Mouse (Mus musculus): ENCODE measurements around the gene Dyx1c1. TPM values are rescaled to one million over a fixed set of nuclear protein-coding genes. Genes with fewer than 3 reads are reported as not detected.

The Dyx1c1 gene
- polyA plus RNA-seq, 1 experiment from 2014 or later = 2.3 TPM

- no peak for DNase-seq (ENCODE audit: low spot score)
- Histone ChIP-seq H3K36me3 (ENCODE audit: control insufficient read depth, insufficient read depth, low read length) (no peaks in the 10 kb centered on the region), H3K4me1 (ENCODE audit: control insufficient read depth, insufficient read depth, low read length) (no peaks in the 10 kb centered on the region), H3K27ac (ENCODE audit: low read depth, low read length) (no peak overlapping the region), H3K27me3 (replicated peaks; ENCODE audit: control insufficient read depth, insufficient read depth, low read length) (no peaks in the 10 kb centered on the region), H3K9ac (ENCODE audit: low read length) (no peak overlapping the region), H3K4me3 (ENCODE audit: low read depth, low read length) (no peak overlapping the region), H3K4me2 (ENCODE audit: low read length) (no peak overlapping the region), H3K9me3 (replicated peaks; ENCODE audit: control insufficient read depth, low read length) (no peaks in the 10 kb centered on the region)
- ATAC-seq = no peak
- 88% methylated on average over 4 of the region's 4 CpGs for WGBS
These were observed 23.3 kb upstream of the Dyx1c1 start for GRCm38 (mm10) chr9:72935309-72935708.

- no peaks in the 10 kb centered on the region for H3K4me1 ChIP-seq (ENCODE audit: control insufficient read depth, insufficient read depth, low read length)
- H3K4me2 ChIP-seq (ENCODE audit: low read length) = no peak overlapping the region
- H3K4me3 ChIP-seq (ENCODE audit: low read depth, low read length) = no peak overlapping the region
- no peak overlapping the region for H3K9ac ChIP-seq (ENCODE audit: low read length)
- no peaks in the 10 kb centered on the region for H3K27me3 ChIP-seq (replicated peaks; ENCODE audit: control insufficient read depth, insufficient read depth, low read length)
- WGBS = 74% methylated on average over 2 of the region's 2 CpGs
- no peak overlapping the region for H3K27ac ChIP-seq (ENCODE audit: low read depth, low read length)
- DNase-seq (ENCODE audit: low spot score) = no peak
- H3K9me3 ChIP-seq (replicated peaks; ENCODE audit: control insufficient read depth, low read length) = no peaks in the 10 kb centered on the region
- no peak for ATAC-seq
- H3K36me3 ChIP-seq (ENCODE audit: control insufficient read depth, insufficient read depth, low read length) = no peaks in the 10 kb centered on the region
These were observed 22.3 kb upstream of the Dyx1c1 start for GRCm38 (mm10) chr9:72936301-72936700.

GRCm38 (mm10) chr9:72943424-72943823 is 15.2 kb upstream of the Dyx1c1 start:
- Histone ChIP-seq H3K4me1 (ENCODE audit: control insufficient read depth, insufficient read depth, low read length) (no peaks in the 10 kb centered on the region), H3K9me3 (replicated peaks; ENCODE audit: control insufficient read depth, low read length) (peaks cover 5% of the 10 kb centered on the region; the same call in 1 of the 2 replicates), H3K27ac (ENCODE audit: low read depth, low read length) (no peak overlapping the region), H3K36me3 (ENCODE audit: control insufficient read depth, insufficient read depth, low read length) (peaks cover 24% of the 10 kb centered on the region), H3K27me3 (replicated peaks; ENCODE audit: control insufficient read depth, insufficient read depth, low read length) (no peaks in the 10 kb centered on the region), H3K4me3 (ENCODE audit: low read depth, low read length) (no peak overlapping the region), H3K4me2 (ENCODE audit: low read length) (no peak overlapping the region), H3K9ac (ENCODE audit: low read length) (no peak overlapping the region)
- 60% methylated on average over 3 of the region's 3 CpGs for WGBS
- no peak for DNase-seq (ENCODE audit: low spot score)
- ATAC-seq = no peak

GRCm38 (mm10) chr9:72944286-72944685 is 14.3 kb upstream of the Dyx1c1 start:
- WGBS = 92% methylated on average over 13 of the region's 13 CpGs
- ATAC-seq (no peak), DNase-seq (ENCODE audit: low spot score) (no peak)
- H3K36me3 ChIP-seq (ENCODE audit: control insufficient read depth, insufficient read depth, low read length) = peaks cover 24% of the 10 kb centered on the region
- H3K9me3 ChIP-seq (replicated peaks; ENCODE audit: control insufficient read depth, low read length) = peaks cover 5% of the 10 kb centered on the region; the same call in 1 of the 2 replicates
- H3K27ac ChIP-seq (ENCODE audit: low read depth, low read length) = no peak overlapping the region
- H3K9ac ChIP-seq (ENCODE audit: low read length) = no peak overlapping the region
- no peak overlapping the region for H3K4me3 ChIP-seq (ENCODE audit: low read depth, low read length)
- no peaks in the 10 kb centered on the region for H3K27me3 ChIP-seq (replicated peaks; ENCODE audit: control insufficient read depth, insufficient read depth, low read length)
- no peak overlapping the region for H3K4me2 ChIP-seq (ENCODE audit: low read length)
- H3K4me1 ChIP-seq (ENCODE audit: control insufficient read depth, insufficient read depth, low read length) = no peaks in the 10 kb centered on the region

- H3K36me3 ChIP-seq (ENCODE audit: control insufficient read depth, insufficient read depth, low read length) = peaks cover 24% of the 10 kb centered on the region
- H3K4me1 ChIP-seq (ENCODE audit: control insufficient read depth, insufficient read depth, low read length) = no peaks in the 10 kb centered on the region
- DNase-seq (ENCODE audit: low spot score) (no peak), ATAC-seq (no peak)
- no peak overlapping the region for H3K4me2 ChIP-seq (ENCODE audit: low read length)
- no peak overlapping the region for H3K9ac ChIP-seq (ENCODE audit: low read length)
- 100% methylated on average over 1 of the region's 1 CpGs for WGBS
- H3K27ac ChIP-seq (ENCODE audit: low read depth, low read length) = no peak overlapping the region
- H3K4me3 ChIP-seq (ENCODE audit: low read depth, low read length) = no peak overlapping the region
- peaks cover 5% of the 10 kb centered on the region; the same call in 1 of the 2 replicates for H3K9me3 ChIP-seq (replicated peaks; ENCODE audit: control insufficient read depth, low read length)
- no peaks in the 10 kb centered on the region for H3K27me3 ChIP-seq (replicated peaks; ENCODE audit: control insufficient read depth, insufficient read depth, low read length)
These were observed 11.6 kb upstream of the Dyx1c1 start for GRCm38 (mm10) chr9:72947010-72947409.

GRCm38 (mm10) chr9:72949572-72949971 is 9.0 kb upstream of the Dyx1c1 start:
- Histone ChIP-seq H3K27ac (ENCODE audit: low read depth, low read length) (no peak overlapping the region), H3K9ac (ENCODE audit: low read length) (no peak overlapping the region), H3K4me3 (ENCODE audit: low read depth, low read length) (no peak overlapping the region), H3K27me3 (replicated peaks; ENCODE audit: control insufficient read depth, insufficient read depth, low read length) (no peaks in the 10 kb centered on the region), H3K4me2 (ENCODE audit: low read length) (no peak overlapping the region), H3K36me3 (ENCODE audit: control insufficient read depth, insufficient read depth, low read length) (peaks cover 23% of the 10 kb centered on the region), H3K4me1 (ENCODE audit: control insufficient read depth, insufficient read depth, low read length) (no peaks in the 10 kb centered on the region), H3K9me3 (replicated peaks; ENCODE audit: control insufficient read depth, low read length) (peaks cover 5% of the 10 kb centered on the region; the same call in 1 of the 2 replicates)
- 80% methylated on average over 7 of the region's 7 CpGs for WGBS
- DNase-seq (ENCODE audit: low spot score) (no peak), ATAC-seq (no peak)

GRCm38 (mm10) chr9:72954746-72955145 is 3.8 kb upstream of the Dyx1c1 start:
- no peaks in the 10 kb centered on the region for H3K36me3 ChIP-seq (ENCODE audit: control insufficient read depth, insufficient read depth, low read length)
- WGBS = 59% methylated on average over 2 of the region's 2 CpGs
- no peak overlapping the region for H3K4me3 ChIP-seq (ENCODE audit: low read depth, low read length)
- peak; percentile 23 for DNase-seq (ENCODE audit: low spot score)
- no peak for ATAC-seq
- H3K4me2 ChIP-seq (ENCODE audit: low read length) = no peak overlapping the region
- H3K4me1 ChIP-seq (ENCODE audit: control insufficient read depth, insufficient read depth, low read length) = peaks cover 5% of the 10 kb centered on the region; the same call in 1 of the 2 replicates
- no peaks in the 10 kb centered on the region for H3K9me3 ChIP-seq (replicated peaks; ENCODE audit: control insufficient read depth, low read length)
- H3K9ac ChIP-seq (ENCODE audit: low read length) = no peak overlapping the region
- no peaks in the 10 kb centered on the region for H3K27me3 ChIP-seq (replicated peaks; ENCODE audit: control insufficient read depth, insufficient read depth, low read length)
- no peak overlapping the region for H3K27ac ChIP-seq (ENCODE audit: low read depth, low read length)

- H3K27ac ChIP-seq (ENCODE audit: low read depth, low read length) = no peak overlapping the region
- ATAC-seq (peak; percentile 51; the same call in 1 of the 2 replicates), DNase-seq (ENCODE audit: low spot score) (peak; percentile 65)
- H3K27me3 ChIP-seq (replicated peaks; ENCODE audit: control insufficient read depth, insufficient read depth, low read length) = no peaks in the 10 kb centered on the region
- H3K4me1 ChIP-seq (ENCODE audit: control insufficient read depth, insufficient read depth, low read length) = peaks cover 5% of the 10 kb centered on the region; the same call in 1 of the 2 replicates
- H3K4me3 ChIP-seq (ENCODE audit: low read depth, low read length) = no peak overlapping the region
- H3K36me3 ChIP-seq (ENCODE audit: control insufficient read depth, insufficient read depth, low read length) = no peaks in the 10 kb centered on the region
- no peaks in the 10 kb centered on the region for H3K9me3 ChIP-seq (replicated peaks; ENCODE audit: control insufficient read depth, low read length)
- H3K9ac ChIP-seq (ENCODE audit: low read length) = no peak overlapping the region
- 25% methylated on average over 1 of the region's 1 CpGs for WGBS
- H3K4me2 ChIP-seq (ENCODE audit: low read length) = no peak overlapping the region
These were observed 3.0 kb upstream of the Dyx1c1 start for GRCm38 (mm10) chr9:72955546-72955945.

GRCm38 (mm10) chr9:72961346-72961745 is 2.8 kb downstream of the Dyx1c1 start:
- H3K9me3 ChIP-seq (replicated peaks; ENCODE audit: control insufficient read depth, low read length) = no peaks in the 10 kb centered on the region
- peaks cover 5% of the 10 kb centered on the region; the same call in 1 of the 2 replicates for H3K4me1 ChIP-seq (ENCODE audit: control insufficient read depth, insufficient read depth, low read length)
- DNase-seq (ENCODE audit: low spot score) (no peak), ATAC-seq (no peak)
- no peak overlapping the region for H3K9ac ChIP-seq (ENCODE audit: low read length)
- no peaks in the 10 kb centered on the region for H3K36me3 ChIP-seq (ENCODE audit: control insufficient read depth, insufficient read depth, low read length)
- H3K27ac ChIP-seq (ENCODE audit: low read depth, low read length) = no peak overlapping the region
- 80% methylated on average over 8 of the region's 8 CpGs for WGBS
- no peak overlapping the region for H3K4me3 ChIP-seq (ENCODE audit: low read depth, low read length)
- H3K27me3 ChIP-seq (replicated peaks; ENCODE audit: control insufficient read depth, insufficient read depth, low read length) = no peaks in the 10 kb centered on the region
- no peak overlapping the region for H3K4me2 ChIP-seq (ENCODE audit: low read length)
